Mouse (Mus musculus): Measurements from ENCODE around the gene Gsta4. TPM values are rescaled to one million over a fixed set of nuclear protein-coding genes. Genes with fewer than 3 reads are reported as not detected.

The Gsta4 gene
- polyA plus RNA-seq, 1 experiment from 2014 or later, result 71.7 TPM

DNA sequence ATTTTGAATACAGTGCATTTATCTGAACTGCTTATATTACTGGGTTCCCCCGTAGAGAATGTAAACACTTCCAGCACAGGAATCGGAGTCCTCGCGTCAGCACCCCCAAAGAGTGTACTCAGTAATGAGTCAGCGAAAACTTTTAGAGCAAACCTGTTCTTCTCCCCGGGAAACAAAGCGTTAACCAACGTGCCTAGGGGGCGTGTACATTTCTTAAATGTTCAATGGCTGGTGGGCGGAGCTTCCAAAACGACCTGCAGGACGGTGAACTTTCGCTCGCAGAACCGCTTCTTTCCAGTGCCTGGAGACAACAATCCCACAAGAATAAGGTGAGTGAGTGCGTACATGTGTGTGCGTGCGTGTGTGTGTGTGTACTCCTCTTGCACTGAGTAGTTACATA, 9.2 kb downstream of the Gsta4 start:
- ATAC-seq (replicated peaks; ENCODE audit: extremely low read depth, insufficient read depth, low FRiP score), result peak; percentile 54; the same call in 1 of the 2 replicates
- no peaks in the 10 kb centered on the region for H3K27me3 ChIP-seq (ENCODE audit: control insufficient read depth, insufficient read depth, low read length)
- peak overlapping the region; percentile 70 for H3K9ac ChIP-seq (ENCODE audit: low read length)
- peak overlapping the region; percentile 87 for H3K4me2 ChIP-seq (ENCODE audit: low read depth, low read length)
- H3K36me3 ChIP-seq (ENCODE audit: control insufficient read depth, insufficient read depth), result no peaks in the 10 kb centered on the region
- H3K27ac ChIP-seq (ENCODE audit: low read length), result peak overlapping the region; percentile 61
- H3K4me1 ChIP-seq (ENCODE audit: control insufficient read depth, insufficient read depth, low read length), result peaks cover 14% of the 10 kb centered on the region
- under 1% methylated on average over 18 of the region's 18 CpGs for WGBS
- H3K9me3 ChIP-seq (replicated peaks; ENCODE audit: control insufficient read depth, low read length), result no peaks in the 10 kb centered on the region
- H3K4me3 ChIP-seq (ENCODE audit: low read length), result peak overlapping the region; percentile 63

DNA sequence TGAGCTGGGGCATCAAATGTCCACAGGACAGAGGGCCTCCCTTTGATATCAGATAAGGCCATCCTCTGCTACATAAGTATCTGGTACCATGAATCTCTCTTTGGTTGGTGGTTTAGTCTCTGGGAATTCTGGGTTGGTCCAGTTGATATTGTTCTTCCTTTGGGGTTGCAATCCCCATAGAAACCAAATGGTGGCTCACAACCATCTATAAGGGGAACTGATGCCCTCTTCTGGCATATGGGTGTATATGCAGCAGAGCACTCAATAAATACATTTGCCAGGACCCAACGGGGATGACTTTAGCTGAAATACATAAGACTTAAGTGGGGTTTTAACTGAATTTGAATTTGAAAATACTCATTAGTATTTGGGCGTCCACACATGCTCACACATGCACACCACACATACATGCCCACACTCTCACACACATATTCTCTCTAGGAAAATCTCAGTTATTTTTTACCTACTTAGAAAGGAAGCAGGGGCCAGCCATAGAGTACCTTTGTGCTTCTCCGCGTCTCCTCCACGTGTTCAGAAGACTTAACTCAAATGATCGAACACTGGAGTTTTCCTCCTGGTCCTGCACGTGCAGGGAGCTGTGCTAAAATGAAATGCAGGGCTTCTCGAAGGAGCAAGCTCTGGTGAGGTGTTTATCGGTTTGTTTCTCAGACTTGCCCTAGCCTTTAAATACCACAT, 11.5 kb downstream of the Gsta4 start:
- WGBS, result 47% methylated on average over 9 of the region's 9 CpGs
- no peaks in the 10 kb centered on the region for H3K27me3 ChIP-seq (ENCODE audit: control insufficient read depth, insufficient read depth, low read length)
- no peak for ATAC-seq (replicated peaks; ENCODE audit: extremely low read depth, insufficient read depth, low FRiP score)
- no peaks in the 10 kb centered on the region for H3K36me3 ChIP-seq (ENCODE audit: control insufficient read depth, insufficient read depth)
- H3K27ac ChIP-seq (ENCODE audit: low read length), result no peak overlapping the region
- H3K4me1 ChIP-seq (ENCODE audit: control insufficient read depth, insufficient read depth, low read length), result peaks cover 14% of the 10 kb centered on the region
- no peak overlapping the region for H3K4me3 ChIP-seq (ENCODE audit: low read length)
- H3K9me3 ChIP-seq (replicated peaks; ENCODE audit: control insufficient read depth, low read length), result no peaks in the 10 kb centered on the region
- H3K9ac ChIP-seq (ENCODE audit: low read length), result no peak overlapping the region
- H3K4me2 ChIP-seq (ENCODE audit: low read depth, low read length), result no peak overlapping the region

DNA sequence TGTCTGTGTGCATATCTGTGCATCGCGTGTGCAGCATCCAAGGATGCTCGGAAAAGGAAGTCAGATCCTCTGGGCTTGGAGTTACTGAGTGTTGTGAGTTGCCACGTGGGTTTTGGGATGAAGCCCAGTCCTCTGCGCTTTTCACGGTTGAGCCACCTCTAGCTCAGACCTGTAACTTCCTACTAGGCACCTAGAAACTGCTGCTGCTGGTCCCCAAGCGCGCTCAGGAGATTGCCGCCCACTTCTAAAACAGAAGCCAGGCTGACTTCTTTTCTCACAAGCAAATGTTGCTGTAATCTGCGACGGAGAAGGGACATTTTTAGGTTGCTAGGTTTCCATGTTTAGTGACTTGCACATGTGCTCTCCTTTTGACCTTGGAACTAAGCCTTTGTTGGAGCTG, 12.5 kb downstream of the Gsta4 start:
- 77% methylated on average over 11 of the region's 11 CpGs for WGBS
- H3K4me2 ChIP-seq (ENCODE audit: low read depth, low read length), result no peak overlapping the region

DNA sequence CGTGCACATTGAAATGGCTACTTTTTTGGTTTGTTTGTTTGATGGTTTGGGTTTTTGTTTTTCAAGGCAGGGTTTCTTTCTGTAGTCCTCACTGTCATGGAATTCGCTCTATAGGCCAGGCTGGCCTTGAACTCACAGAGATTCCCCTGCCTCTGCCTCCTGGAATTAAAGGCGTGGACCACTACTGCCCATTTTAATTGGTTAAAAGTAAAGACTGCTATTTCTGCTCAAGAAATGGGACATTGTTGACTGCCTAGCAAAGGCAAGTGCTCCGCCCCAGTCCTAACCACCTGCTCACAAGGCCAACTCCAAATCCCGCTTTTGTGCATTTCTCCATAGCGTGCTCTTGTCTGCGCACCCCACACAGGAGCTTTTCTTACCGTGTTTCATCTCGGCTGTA, 15.2 kb downstream of the Gsta4 start:
- Histone ChIP-seq H3K4me1 (ENCODE audit: control insufficient read depth, insufficient read depth, low read length) (no peaks in the 10 kb centered on the region), H3K4me3 (ENCODE audit: low read length) (no peak overlapping the region), H3K9me3 (replicated peaks; ENCODE audit: control insufficient read depth, low read length) (no peaks in the 10 kb centered on the region), H3K27me3 (ENCODE audit: control insufficient read depth, insufficient read depth, low read length) (no peaks in the 10 kb centered on the region), H3K27ac (ENCODE audit: low read length) (no peak overlapping the region), H3K36me3 (ENCODE audit: control insufficient read depth, insufficient read depth) (0 out of 2 replicates have a peak, but pooled peaks cover 2% of the 10 kb centered on the region), H3K9ac (ENCODE audit: low read length) (no peak overlapping the region), H3K4me2 (ENCODE audit: low read depth, low read length) (no peak overlapping the region)
- WGBS, result 95% methylated on average over 9 of the region's 9 CpGs
- ATAC-seq (replicated peaks; ENCODE audit: extremely low read depth, insufficient read depth, low FRiP score), result no peak

More for the DNA sequence above, 12.5 kb downstream of the Gsta4 start:
- H3K9ac ChIP-seq (ENCODE audit: low read length), result no peak overlapping the region
- no peaks in the 10 kb centered on the region for H3K9me3 ChIP-seq (replicated peaks; ENCODE audit: control insufficient read depth, low read length)
- no peaks in the 10 kb centered on the region for H3K27me3 ChIP-seq (ENCODE audit: control insufficient read depth, insufficient read depth, low read length)
- H3K36me3 ChIP-seq (ENCODE audit: control insufficient read depth, insufficient read depth), result no peaks in the 10 kb centered on the region
- peaks cover 14% of the 10 kb centered on the region for H3K4me1 ChIP-seq (ENCODE audit: control insufficient read depth, insufficient read depth, low read length)
- H3K4me3 ChIP-seq (ENCODE audit: low read length), result no peak overlapping the region
- no peak overlapping the region for H3K27ac ChIP-seq (ENCODE audit: low read length)
- ATAC-seq (replicated peaks; ENCODE audit: extremely low read depth, insufficient read depth, low FRiP score), result no peak

DNA sequence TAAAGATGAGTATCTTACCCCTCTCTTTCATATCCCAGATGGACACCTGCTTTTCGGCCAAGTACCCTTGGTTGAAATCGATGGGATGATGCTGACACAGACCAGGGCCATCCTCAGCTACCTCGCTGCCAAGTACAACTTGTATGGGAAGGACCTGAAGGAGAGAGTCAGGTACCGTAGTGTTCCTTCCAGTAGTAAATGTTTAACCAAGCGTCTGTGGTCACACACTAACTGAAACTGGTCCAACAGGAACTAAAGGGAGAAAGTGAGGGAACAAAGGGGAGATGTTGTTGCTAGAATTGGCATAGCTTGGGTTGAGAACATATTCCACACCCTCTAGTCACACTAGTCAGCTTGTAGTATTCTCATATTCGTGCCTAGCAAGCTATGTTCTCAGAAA, 21.6 kb downstream of the Gsta4 start:
- H3K27ac ChIP-seq (ENCODE audit: low read length), result no peak overlapping the region
- WGBS, result 80% methylated on average over 6 of the region's 6 CpGs

DNA sequence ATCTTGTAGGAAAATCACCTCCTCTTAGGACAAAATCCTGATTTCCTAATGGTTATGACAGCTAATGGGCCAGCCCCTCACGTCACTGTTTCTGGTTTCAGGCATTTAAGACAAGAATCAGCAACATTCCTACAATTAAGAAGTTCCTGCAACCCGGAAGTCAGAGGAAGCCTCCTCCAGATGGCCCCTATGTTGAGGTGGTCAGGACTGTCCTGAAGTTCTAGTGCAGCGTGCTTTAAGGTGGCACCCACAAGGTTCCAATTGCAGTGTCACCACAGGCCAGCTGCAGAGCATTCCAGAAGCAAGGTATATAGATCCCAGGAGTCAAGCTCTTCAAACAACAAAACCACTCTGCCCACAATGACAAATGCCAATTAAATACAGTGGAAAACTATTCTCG, 26.4 kb downstream of the Gsta4 start:
- 43% methylated on average over 4 of the region's 4 CpGs for WGBS
- ATAC-seq (replicated peaks; ENCODE audit: extremely low read depth, insufficient read depth, low FRiP score), result no peak
- peaks cover 11% of the 10 kb centered on the region for H3K4me1 ChIP-seq (ENCODE audit: control insufficient read depth, insufficient read depth, low read length)

More for the DNA sequence above, 21.6 kb downstream of the Gsta4 start:
- Histone ChIP-seq H3K27me3 (ENCODE audit: control insufficient read depth, insufficient read depth, low read length) (no peaks in the 10 kb centered on the region), H3K4me3 (ENCODE audit: low read length) (no peak overlapping the region), H3K9me3 (replicated peaks; ENCODE audit: control insufficient read depth, low read length) (no peaks in the 10 kb centered on the region), H3K36me3 (ENCODE audit: control insufficient read depth, insufficient read depth) (peaks cover 6% of the 10 kb centered on the region), H3K4me1 (ENCODE audit: control insufficient read depth, insufficient read depth, low read length) (no peaks in the 10 kb centered on the region), H3K9ac (ENCODE audit: low read length) (no peak overlapping the region), H3K4me2 (ENCODE audit: low read depth, low read length) (no peak overlapping the region)
- ATAC-seq (replicated peaks; ENCODE audit: extremely low read depth, insufficient read depth, low FRiP score), result no peak

DNA sequence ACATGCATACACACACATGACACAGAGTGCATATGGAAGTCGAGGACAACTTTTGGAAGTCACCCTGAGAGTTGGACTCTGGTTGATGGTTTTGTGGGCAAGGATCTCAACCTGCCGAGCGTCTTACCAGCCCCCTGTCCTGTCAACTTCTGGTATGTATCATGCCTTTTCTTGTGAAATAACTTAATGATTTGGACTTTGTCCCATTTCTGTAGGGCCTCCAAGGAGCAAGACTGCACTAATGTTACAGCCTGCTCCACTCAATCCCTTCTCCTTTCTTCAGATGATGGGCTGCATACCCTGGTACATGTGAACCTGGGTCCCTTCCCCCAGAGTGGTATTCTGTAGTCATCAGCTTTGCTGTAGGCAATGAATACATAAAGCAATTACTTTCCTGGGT, 27.5 kb downstream of the Gsta4 start:
- WGBS, result 88% methylated on average over 3 of the region's 3 CpGs
- no peak for ATAC-seq (replicated peaks; ENCODE audit: extremely low read depth, insufficient read depth, low FRiP score)
- H3K4me1 ChIP-seq (ENCODE audit: control insufficient read depth, insufficient read depth, low read length), result peaks cover 11% of the 10 kb centered on the region

More for the DNA sequence above, 26.4 kb downstream of the Gsta4 start:
- no peak overlapping the region for H3K27ac ChIP-seq (ENCODE audit: low read length)
- H3K36me3 ChIP-seq (ENCODE audit: control insufficient read depth, insufficient read depth), result peaks cover 4% of the 10 kb centered on the region
- no peak overlapping the region for H3K4me2 ChIP-seq (ENCODE audit: low read depth, low read length)
- H3K27me3 ChIP-seq (ENCODE audit: control insufficient read depth, insufficient read depth, low read length), result no peaks in the 10 kb centered on the region
- no peaks in the 10 kb centered on the region for H3K9me3 ChIP-seq (replicated peaks; ENCODE audit: control insufficient read depth, low read length)
- H3K4me3 ChIP-seq (ENCODE audit: low read length), result no peak overlapping the region
- H3K9ac ChIP-seq (ENCODE audit: low read length), result no peak overlapping the region

DNA sequence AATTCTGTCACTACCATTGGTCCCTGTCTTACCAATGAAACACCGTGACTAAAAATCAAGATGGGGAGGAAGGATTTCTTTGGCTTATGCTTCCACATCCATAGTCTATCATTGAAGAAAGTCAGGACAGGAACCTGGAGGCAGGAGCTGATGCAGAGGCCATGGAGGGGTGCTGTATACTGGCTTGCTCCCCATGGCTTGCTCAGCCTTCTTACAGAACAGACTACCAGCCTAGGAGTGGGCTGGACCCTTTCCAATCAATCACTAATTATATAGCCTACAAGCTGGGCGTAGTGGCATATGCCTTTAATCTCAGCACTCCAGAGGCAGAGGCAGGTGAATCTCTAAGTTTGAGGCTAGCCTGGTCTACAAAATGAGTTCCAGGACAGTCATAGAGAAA, 28.2 kb downstream of the Gsta4 start:
- Histone ChIP-seq H3K27me3 (ENCODE audit: control insufficient read depth, insufficient read depth, low read length) (no peaks in the 10 kb centered on the region), H3K9ac (ENCODE audit: low read length) (no peak overlapping the region), H3K4me1 (ENCODE audit: control insufficient read depth, insufficient read depth, low read length) (peaks cover 11% of the 10 kb centered on the region), H3K4me2 (ENCODE audit: low read depth, low read length) (no peak overlapping the region), H3K36me3 (ENCODE audit: control insufficient read depth, insufficient read depth) (no peaks in the 10 kb centered on the region; the same call in none of the 2 replicates), H3K9me3 (replicated peaks; ENCODE audit: control insufficient read depth, low read length) (no peaks in the 10 kb centered on the region), H3K4me3 (ENCODE audit: low read length) (no peak overlapping the region), H3K27ac (ENCODE audit: low read length) (no peak overlapping the region)
- WGBS, result 95% methylated on average over 2 of the region's 2 CpGs
- no peak for ATAC-seq (replicated peaks; ENCODE audit: extremely low read depth, insufficient read depth, low FRiP score)

More for the DNA sequence above, 27.5 kb downstream of the Gsta4 start:
- Histone ChIP-seq H3K27ac (ENCODE audit: low read length) (no peak overlapping the region), H3K4me2 (ENCODE audit: low read depth, low read length) (no peak overlapping the region), H3K9ac (ENCODE audit: low read length) (no peak overlapping the region), H3K9me3 (replicated peaks; ENCODE audit: control insufficient read depth, low read length) (no peaks in the 10 kb centered on the region), H3K27me3 (ENCODE audit: control insufficient read depth, insufficient read depth, low read length) (no peaks in the 10 kb centered on the region), H3K36me3 (ENCODE audit: control insufficient read depth, insufficient read depth) (peaks cover 4% of the 10 kb centered on the region), H3K4me3 (ENCODE audit: low read length) (no peak overlapping the region)

DNA sequence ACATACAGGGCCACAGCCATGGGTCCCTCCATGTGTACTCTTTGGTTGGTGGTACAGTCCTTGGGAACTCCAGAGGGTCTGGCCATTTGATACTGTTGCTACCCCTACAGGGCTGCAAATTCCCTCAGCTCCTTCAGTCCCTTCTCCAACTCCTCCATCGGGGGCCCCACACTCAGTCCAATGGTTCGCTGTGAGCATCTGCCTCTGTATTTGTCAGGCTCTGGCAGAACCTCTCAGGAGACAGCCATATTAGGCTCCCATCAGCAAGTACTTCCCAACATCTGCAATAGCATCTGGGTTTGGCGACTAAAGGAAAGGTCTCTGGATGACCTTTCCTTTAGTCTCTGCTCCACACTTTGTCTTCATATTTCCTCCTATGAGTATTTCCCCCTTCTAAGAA, 28.9 kb downstream of the Gsta4 start:
- ATAC-seq (replicated peaks; ENCODE audit: extremely low read depth, insufficient read depth, low FRiP score), result no peak
- WGBS, result 95% methylated on average over 3 of the region's 3 CpGs
- H3K36me3 ChIP-seq (ENCODE audit: control insufficient read depth, insufficient read depth), result no peaks in the 10 kb centered on the region; the same call in none of the 2 replicates
- no peak overlapping the region for H3K4me2 ChIP-seq (ENCODE audit: low read depth, low read length)
- no peak overlapping the region for H3K27ac ChIP-seq (ENCODE audit: low read length)
- no peaks in the 10 kb centered on the region for H3K9me3 ChIP-seq (replicated peaks; ENCODE audit: control insufficient read depth, low read length)
- no peak overlapping the region for H3K4me3 ChIP-seq (ENCODE audit: low read length)
- H3K27me3 ChIP-seq (ENCODE audit: control insufficient read depth, insufficient read depth, low read length), result no peaks in the 10 kb centered on the region
- no peak overlapping the region for H3K9ac ChIP-seq (ENCODE audit: low read length)
- H3K4me1 ChIP-seq (ENCODE audit: control insufficient read depth, insufficient read depth, low read length), result peaks cover 11% of the 10 kb centered on the region

Measured in heart, embryonic 16.5 days (tissue).